Mouse (Mus musculus) intestine, embryonic 15.5 days (tissue): ENCODE data around the gene Cmc1. TPM values are rescaled to one million over a fixed set of nuclear protein-coding genes. Genes with fewer than 3 reads are reported as not detected.

ENCODE experiments used
- ATAC-seq: fragments of 200-750 bp; cut with Nextera tagmentation; 2 replicates; pipeline ENCODE4 v1.8.0; 2017; ENCODE audit warnings: moderate TSS enrichment, moderate library complexity
- H3K27ac ChIP-seq: fragments of 300-500 bp; sonication (generic); 2 replicates; pipeline ENCODE4 v1.5.1; 2015; ENCODE audit warnings: mild to moderate bottlenecking, inconsistent platforms
- H3K27me3 ChIP-seq: fragments of 300-500 bp; sonication (generic); replicated peaks from 2 replicates; pipeline ENCODE4 v1.6.1; 2015; ENCODE audit warnings: inconsistent platforms
- H3K36me3 ChIP-seq: fragments of 300-500 bp; sonication (generic); 2 replicates; pipeline ENCODE4 v1.6.1; 2015; ENCODE audit warnings: inconsistent platforms
- H3K4me1 ChIP-seq: fragments of 300-500 bp; sonication (generic); replicated peaks from 2 replicates; pipeline ENCODE4 v1.6.1; 2015; ENCODE audit warnings: inconsistent platforms
- H3K4me2 ChIP-seq: fragments of 300-500 bp; sonication (generic); replicated peaks from 2 replicates; pipeline ENCODE4 v1.6.1; 2015; ENCODE audit warnings: mild to moderate bottlenecking, inconsistent platforms
- H3K4me3 ChIP-seq: fragments of 300-500 bp; sonication (generic); replicated peaks from 2 replicates; pipeline ENCODE4 v1.5.1; 2015; ENCODE audit warnings: inconsistent platforms
- H3K9ac ChIP-seq: fragments of 300-500 bp; sonication (generic); 2 replicates; pipeline ENCODE4 v1.6.1; 2015; ENCODE audit warnings: inconsistent platforms
- H3K9me3 ChIP-seq: fragments of 300-500 bp; sonication (generic); 2 replicates; pipeline ENCODE4 v1.6.1; 2016; ENCODE audit warnings: inconsistent platforms
- whole genome bisulfite sequencing: fragments of 180-500 bp; shearing (Covaris S2); methylation state at CpG from one replicate; pipeline ENCODE4 v1.1.7; 2015; 5-methylcytosine and 5-hydroxymethylcytosine counted together
- polyA plus RNA-seq: library from polyadenylated mRNA; unstranded; fragments of >200 nt; fragmentation: Nextera tagmentation; extraction: Ambion mirVana; gene quantifications from 2 replicates; pipeline ENCODE4 v1.2.1, GENCODE M21; 2015

Gene Cmc1
- 55.5 and 68.7 TPM in 2 replicates for polyA plus RNA-seq

- H3K4me1 ChIP-seq = peaks cover 7% of the 10 kb centered on the region; the same call in 1 of the 2 replicates
- H3K27me3 ChIP-seq = no peaks in the 10 kb centered on the region
- peak within 1 kb of the TSS; percentile 59 for H3K4me2 ChIP-seq
- peak; percentile 99 for ATAC-seq
- 1% methylated on average over 58 of the region's 58 CpGs for WGBS
- H3K9me3 ChIP-seq = no peaks in the 10 kb centered on the region
- peak within 1 kb of the TSS; percentile 78 for H3K4me3 ChIP-seq
- H3K9ac ChIP-seq = peak within 1 kb of the TSS; percentile 80
- peak within 1 kb of the TSS; percentile 73; the same call in 1 of the 2 replicates for H3K27ac ChIP-seq
- no peaks in the 10 kb centered on the region for H3K36me3 ChIP-seq
Measured at GRCm38 (mm10) chr9:118149407-118150402, at the start of gene Cmc1. Gene Cmc1 (minus strand): TSS chr9:118150177.

GRCm38 (mm10) chr9:118198557-118198956 lies 48.6 kb upstream of the Cmc1 start:
- 89% methylated on average over 1 of the region's 1 CpGs for WGBS

GRCm38 (mm10) chr9:118196661-118197390 lies 46.8 kb upstream of the Cmc1 start:
- no peak overlapping the region for H3K4me2 ChIP-seq
- WGBS = 83% methylated on average over 9 of the region's 9 CpGs
- H3K4me3 ChIP-seq = no peak overlapping the region
- H3K27ac ChIP-seq = no peak overlapping the region
- no peaks in the 10 kb centered on the region for H3K9me3 ChIP-seq
- H3K9ac ChIP-seq = no peak overlapping the region
- H3K27me3 ChIP-seq = no peaks in the 10 kb centered on the region
- H3K36me3 ChIP-seq = no peaks in the 10 kb centered on the region
- ATAC-seq = no peak
- H3K4me1 ChIP-seq = no peaks in the 10 kb centered on the region

More at GRCm38 (mm10) chr9:118198557-118198956, 48.6 kb upstream of the Cmc1 start:
- Histone ChIP-seq H3K9me3 (no peaks in the 10 kb centered on the region), H3K4me2 (no peak overlapping the region), H3K4me1 (no peaks in the 10 kb centered on the region), H3K9ac (no peak overlapping the region), H3K27me3 (no peaks in the 10 kb centered on the region), H3K4me3 (no peak overlapping the region), H3K36me3 (no peaks in the 10 kb centered on the region), H3K27ac (no peak overlapping the region)
- ATAC-seq = no peak

GRCm38 (mm10) chr9:118193263-118193662 lies 43.3 kb upstream of the Cmc1 start:
- Histone ChIP-seq H3K4me2 (no peak overlapping the region), H3K9ac (no peak overlapping the region), H3K4me3 (no peak overlapping the region), H3K27me3 (no peaks in the 10 kb centered on the region), H3K36me3 (no peaks in the 10 kb centered on the region), H3K4me1 (no peaks in the 10 kb centered on the region), H3K9me3 (no peaks in the 10 kb centered on the region), H3K27ac (no peak overlapping the region)
- ATAC-seq = no peak
- WGBS = 83% methylated on average over 1 of the region's 1 CpGs

- 75% methylated on average over 10 of the region's 10 CpGs for WGBS
- H3K36me3 ChIP-seq = no peaks in the 10 kb centered on the region
- H3K4me1 ChIP-seq = no peaks in the 10 kb centered on the region
- H3K27ac ChIP-seq = no peak overlapping the region
- ATAC-seq = no peak
- no peaks in the 10 kb centered on the region for H3K9me3 ChIP-seq
- no peaks in the 10 kb centered on the region for H3K27me3 ChIP-seq
- H3K4me3 ChIP-seq = no peak overlapping the region
- H3K4me2 ChIP-seq = no peak overlapping the region
- no peak overlapping the region for H3K9ac ChIP-seq
Measured at GRCm38 (mm10) chr9:118191276-118191675, 41.3 kb upstream of the Cmc1 start.

GRCm38 (mm10) chr9:118188374-118188773 lies 38.4 kb upstream of the Cmc1 start:
- WGBS = 90% methylated on average over 6 of the region's 6 CpGs
- Histone ChIP-seq H3K27me3 (no peaks in the 10 kb centered on the region), H3K4me3 (no peak overlapping the region), H3K9me3 (no peaks in the 10 kb centered on the region), H3K4me2 (no peak overlapping the region), H3K9ac (no peak overlapping the region), H3K27ac (no peak overlapping the region), H3K36me3 (no peaks in the 10 kb centered on the region), H3K4me1 (no peaks in the 10 kb centered on the region)
- no peak for ATAC-seq

GRCm38 (mm10) chr9:118187420-118187819 lies 37.4 kb upstream of the Cmc1 start:
- H3K9me3 ChIP-seq = no peaks in the 10 kb centered on the region
- H3K27ac ChIP-seq = no peak overlapping the region
- H3K4me1 ChIP-seq = no peaks in the 10 kb centered on the region
- no peak overlapping the region for H3K4me3 ChIP-seq
- H3K36me3 ChIP-seq = no peaks in the 10 kb centered on the region
- H3K4me2 ChIP-seq = no peak overlapping the region
- ATAC-seq = no peak
- 87% methylated on average over 7 of the region's 7 CpGs for WGBS
- no peak overlapping the region for H3K9ac ChIP-seq
- no peaks in the 10 kb centered on the region for H3K27me3 ChIP-seq

GRCm38 (mm10) chr9:118186776-118187175 lies 36.8 kb upstream of the Cmc1 start:
- WGBS = 86% methylated on average over 10 of the region's 10 CpGs
- no peak overlapping the region for H3K4me3 ChIP-seq

GRCm38 (mm10) chr9:118179136-118180025 lies 29.4 kb upstream of the Cmc1 start:
- Histone ChIP-seq H3K4me2 (no peak overlapping the region), H3K36me3 (no peaks in the 10 kb centered on the region), H3K9ac (no peak overlapping the region), H3K4me1 (no peaks in the 10 kb centered on the region), H3K27me3 (no peaks in the 10 kb centered on the region), H3K27ac (no peak overlapping the region), H3K4me3 (no peak overlapping the region), H3K9me3 (no peaks in the 10 kb centered on the region)
- ATAC-seq = no peak
- 86% methylated on average over 18 of the region's 18 CpGs for WGBS

More at GRCm38 (mm10) chr9:118186776-118187175, 36.8 kb upstream of the Cmc1 start:
- Histone ChIP-seq H3K9ac (no peak overlapping the region), H3K4me1 (no peaks in the 10 kb centered on the region), H3K36me3 (no peaks in the 10 kb centered on the region), H3K27ac (no peak overlapping the region), H3K27me3 (no peaks in the 10 kb centered on the region), H3K9me3 (no peaks in the 10 kb centered on the region), H3K4me2 (no peak overlapping the region)
- no peak for ATAC-seq

- 88% methylated on average over 3 of the region's 3 CpGs for WGBS
Measured at GRCm38 (mm10) chr9:118176687-118177086, 26.7 kb upstream of the Cmc1 start.

GRCm38 (mm10) chr9:118175411-118175810 lies 25.4 kb upstream of the Cmc1 start:
- no peaks in the 10 kb centered on the region for H3K4me1 ChIP-seq
- no peaks in the 10 kb centered on the region for H3K27me3 ChIP-seq
- no peak overlapping the region for H3K4me3 ChIP-seq
- no peak overlapping the region for H3K9ac ChIP-seq
- no peak overlapping the region for H3K4me2 ChIP-seq
- no peaks in the 10 kb centered on the region for H3K36me3 ChIP-seq
- no peak for ATAC-seq
- no peaks in the 10 kb centered on the region for H3K9me3 ChIP-seq
- H3K27ac ChIP-seq = no peak overlapping the region
- WGBS = 86% methylated on average over 4 of the region's 4 CpGs

More at GRCm38 (mm10) chr9:118176687-118177086, 26.7 kb upstream of the Cmc1 start:
- H3K4me2 ChIP-seq = no peak overlapping the region
- no peaks in the 10 kb centered on the region for H3K4me1 ChIP-seq
- no peaks in the 10 kb centered on the region for H3K36me3 ChIP-seq
- H3K27me3 ChIP-seq = no peaks in the 10 kb centered on the region
- ATAC-seq = no peak
- H3K9ac ChIP-seq = no peak overlapping the region
- no peaks in the 10 kb centered on the region for H3K9me3 ChIP-seq
- H3K4me3 ChIP-seq = no peak overlapping the region
- no peak overlapping the region for H3K27ac ChIP-seq
